Mouse (Mus musculus) kidney, embryonic 16.5 days (tissue): ENCODE results near the gene Erlin1. TPM values are rescaled to one million over a fixed set of nuclear protein-coding genes. Genes with fewer than 3 reads are reported as not detected.
A peak's percentile ranks its signal among the peaks of the same experiment; 100 is the strongest.

Source experiments
- ATAC-seq: fragments of 200-750 bp; cut with Nextera tagmentation; 2 replicates; pipeline ENCODE4 v1.8.0; 2017; ENCODE audit warnings: moderate TSS enrichment; ENCODE audit not compliant: low FRiP score, low TSS enrichment
- H3K27ac ChIP-seq: fragments of 300-500 bp; sonication (generic); 2 replicates; pipeline ENCODE4 v1.5.1; 2014; ENCODE audit warnings: low read length
- H3K27me3 ChIP-seq: fragments of 300-500 bp; sonication (generic); 2 replicates; pipeline ENCODE4 v1.6.1; 2014; ENCODE audit warnings: low read length, control low read depth, mixed read lengths; ENCODE audit not compliant: insufficient read depth
- H3K36me3 ChIP-seq: fragments of 300-500 bp; sonication (generic); 2 replicates; pipeline ENCODE4 v1.6.1; 2014; ENCODE audit warnings: low read length, control low read depth, mixed read lengths; ENCODE audit not compliant: insufficient read depth
- H3K4me1 ChIP-seq: fragments of 300-500 bp; sonication (generic); 2 replicates; pipeline ENCODE4 v1.6.1; 2014; ENCODE audit warnings: low read length, control low read depth, mixed read lengths; ENCODE audit not compliant: insufficient read depth
- H3K4me2 ChIP-seq: fragments of 300-500 bp; sonication (generic); replicated peaks from 2 replicates; pipeline ENCODE4 v1.6.1; 2014; ENCODE audit warnings: low read depth, low read length
- H3K4me3 ChIP-seq: fragments of 300-500 bp; sonication (generic); 2 replicates; pipeline ENCODE4 v1.5.1; 2014; ENCODE audit warnings: mild to moderate bottlenecking, low read length
- H3K9ac ChIP-seq: fragments of 300-500 bp; sonication (generic); replicated peaks from 2 replicates; pipeline ENCODE4 v1.6.1; 2014; ENCODE audit warnings: low read length
- H3K9me3 ChIP-seq: fragments of 300-500 bp; sonication (generic); 2 replicates; pipeline ENCODE4 v1.6.1; 2016; ENCODE audit warnings: low read length, control low read depth
- WGBS: fragments of 180-500 bp; shearing (Covaris S2); extraction: QIAGEN DNeasy Blood & Tissue Kit; methylation state at CpG from one replicate; pipeline ENCODE4 v1.1.7; 2014; 5-methylcytosine and 5-hydroxymethylcytosine counted together
- polyA plus RNA-seq: library from polyadenylated mRNA; unstranded; fragments of >200 nt; fragmentation: Nextera tagmentation; extraction: Ambion mirVana; gene quantifications from 2 replicates; pipeline ENCODE4 v1.2.1, GENCODE M21; 2015

Gene Erlin1
- polyA plus RNA-seq, 1 experiment from 2014 or later: 57.7 TPM

GRCm38 (mm10) chr19:44032046-44032744, 37.4 kb downstream of the Erlin1 start:
- Histone ChIP-seq H3K36me3 (peaks cover 22% of the 10 kb centered on the region), H3K9ac (no peak overlapping the region), H3K4me2 (no peak overlapping the region), H3K27ac (peak overlapping the region; percentile 78), H3K9me3 (no peaks in the 10 kb centered on the region), H3K4me1 (no peaks in the 10 kb centered on the region), H3K27me3 (no peaks in the 10 kb centered on the region), H3K4me3 (no peak overlapping the region)
- 78% methylated on average over 11 of the region's 11 CpGs for WGBS
- peak; percentile 78 for ATAC-seq

- no peak overlapping the region for H3K9ac ChIP-seq
- no peaks in the 10 kb centered on the region for H3K27me3 ChIP-seq
- no peak overlapping the region for H3K27ac ChIP-seq
- no peak for ATAC-seq
- no peak overlapping the region for H3K4me2 ChIP-seq
- WGBS: 93% methylated on average over 5 of the region's 5 CpGs
- H3K9me3 ChIP-seq: no peaks in the 10 kb centered on the region
- peaks cover 5% of the 10 kb centered on the region for H3K4me1 ChIP-seq
- H3K4me3 ChIP-seq: no peak overlapping the region
- H3K36me3 ChIP-seq: 0 out of 2 replicates have a peak, but pooled peaks cover 2% of the 10 kb centered on the region
These were observed 39.6 kb downstream of the Erlin1 start for GRCm38 (mm10) chr19:44030024-44030423.

GRCm38 (mm10) chr19:44028972-44029371, 40.6 kb downstream of the Erlin1 start, which contains the start of gene Cyp2c23:
TSS of gene Cyp2c23 (minus strand) at chr19:44029208.
- Histone ChIP-seq H3K27ac (no peak within 1 kb of the TSS), H3K4me1 (peaks cover 5% of the 10 kb centered on the region), H3K27me3 (no peaks in the 10 kb centered on the region), H3K4me2 (no peak within 1 kb of the TSS), H3K4me3 (no peak within 1 kb of the TSS), H3K9ac (no peak within 1 kb of the TSS), H3K36me3 (no peaks in the 10 kb centered on the region), H3K9me3 (no peaks in the 10 kb centered on the region)
- 76% methylated on average over 8 of the region's 8 CpGs for WGBS
- ATAC-seq: no peak

- ATAC-seq: peak; percentile 85; the same call in 1 of the 2 replicates
- no peaks in the 10 kb centered on the region for H3K27me3 ChIP-seq
- H3K27ac ChIP-seq: peak overlapping the region; percentile 29; the same call in 1 of the 2 replicates
- no peaks in the 10 kb centered on the region for H3K36me3 ChIP-seq
- H3K4me2 ChIP-seq: no peak overlapping the region
- H3K9ac ChIP-seq: no peak overlapping the region
- 0 out of 2 replicates have a peak, but pooled peaks cover 3% of the 10 kb centered on the region for H3K9me3 ChIP-seq
- H3K4me1 ChIP-seq: peaks cover 5% of the 10 kb centered on the region
- H3K4me3 ChIP-seq: no peak overlapping the region
- 46% methylated on average over 8 of the region's 8 CpGs for WGBS
These were observed 42.5 kb downstream of the Erlin1 start for GRCm38 (mm10) chr19:44026956-44027530.

GRCm38 (mm10) chr19:44024921-44025585, 44.5 kb downstream of the Erlin1 start:
- H3K9me3 ChIP-seq: 0 out of 2 replicates have a peak, but pooled peaks cover 3% of the 10 kb centered on the region
- H3K4me3 ChIP-seq: no peak overlapping the region
- WGBS: 85% methylated on average over 13 of the region's 13 CpGs
- H3K4me2 ChIP-seq: no peak overlapping the region
- no peak overlapping the region for H3K27ac ChIP-seq
- no peak overlapping the region for H3K9ac ChIP-seq
- H3K4me1 ChIP-seq: peaks cover 5% of the 10 kb centered on the region
- ATAC-seq: no peak
- no peaks in the 10 kb centered on the region for H3K36me3 ChIP-seq
- H3K27me3 ChIP-seq: no peaks in the 10 kb centered on the region

- no peak overlapping the region for H3K9ac ChIP-seq
- 68% methylated on average over 5 of the region's 5 CpGs for WGBS
- H3K27ac ChIP-seq: no peak overlapping the region
- H3K4me2 ChIP-seq: no peak overlapping the region
- 0 out of 2 replicates have a peak, but pooled peaks have one; percentile 9 for ATAC-seq
- H3K4me1 ChIP-seq: peaks cover 5% of the 10 kb centered on the region
- H3K4me3 ChIP-seq: no peak overlapping the region
- no peaks in the 10 kb centered on the region for H3K27me3 ChIP-seq
- H3K36me3 ChIP-seq: no peaks in the 10 kb centered on the region
- H3K9me3 ChIP-seq: 0 out of 2 replicates have a peak, but pooled peaks cover 3% of the 10 kb centered on the region
These were observed 46.5 kb downstream of the Erlin1 start for GRCm38 (mm10) chr19:44023066-44023465.

GRCm38 (mm10) chr19:44021502-44021901, 48.1 kb downstream of the Erlin1 start:
- Histone ChIP-seq H3K9me3 (0 out of 2 replicates have a peak, but pooled peaks cover 3% of the 10 kb centered on the region), H3K36me3 (no peaks in the 10 kb centered on the region), H3K4me1 (no peaks in the 10 kb centered on the region), H3K9ac (no peak overlapping the region), H3K4me2 (no peak overlapping the region), H3K4me3 (no peak overlapping the region), H3K27me3 (no peaks in the 10 kb centered on the region), H3K27ac (no peak overlapping the region)
- no peak for ATAC-seq
- 86% methylated on average over 4 of the region's 4 CpGs for WGBS

- Histone ChIP-seq H3K4me2 (no peak overlapping the region), H3K27ac (no peak overlapping the region), H3K4me1 (no peaks in the 10 kb centered on the region), H3K9ac (no peak overlapping the region), H3K27me3 (no peaks in the 10 kb centered on the region), H3K9me3 (0 out of 2 replicates have a peak, but pooled peaks cover 3% of the 10 kb centered on the region), H3K4me3 (no peak overlapping the region), H3K36me3 (no peaks in the 10 kb centered on the region)
- WGBS: 56% methylated on average over 7 of the region's 7 CpGs
- no peak for ATAC-seq
These were observed 49.8 kb downstream of the Erlin1 start for GRCm38 (mm10) chr19:44019739-44020138.

GRCm38 (mm10) chr19:44013862-44014261, 55.7 kb downstream of the Erlin1 start:
- no peaks in the 10 kb centered on the region for H3K9me3 ChIP-seq
- ATAC-seq: no peak
- H3K4me3 ChIP-seq: no peak overlapping the region
- H3K27me3 ChIP-seq: no peaks in the 10 kb centered on the region
- no peak overlapping the region for H3K4me2 ChIP-seq
- WGBS: 76% methylated on average over 6 of the region's 6 CpGs
- H3K27ac ChIP-seq: no peak overlapping the region
- no peak overlapping the region for H3K9ac ChIP-seq
- H3K4me1 ChIP-seq: no peaks in the 10 kb centered on the region
- H3K36me3 ChIP-seq: no peaks in the 10 kb centered on the region
